Mouse (Mus musculus): ENCODE results near the gene B230219D22Rik. TPM values are rescaled to one million over a fixed set of nuclear protein-coding genes. Genes with fewer than 3 reads are reported as not detected.

The B230219D22Rik gene
- polyA plus RNA-seq, 1 experiment from 2014 or later = 68.7 TPM

- WGBS = 87% methylated on average over 7 of the region's 7 CpGs
- no peak for ATAC-seq (ENCODE audit: low FRiP score)
- no peak overlapping the region for H3K4me3 ChIP-seq (replicated peaks)
- H3K4me1 ChIP-seq = peaks cover 4% of the 10 kb centered on the region; the same call in 1 of the 2 replicates
- H3K36me3 ChIP-seq (replicated peaks) = peaks cover 5% of the 10 kb centered on the region; the same call in 1 of the 2 replicates
- H3K9me3 ChIP-seq = no peaks in the 10 kb centered on the region
- no peak overlapping the region for H3K9ac ChIP-seq
- H3K27me3 ChIP-seq = no peaks in the 10 kb centered on the region
- no peak overlapping the region for H3K4me2 ChIP-seq
- no peak overlapping the region for H3K27ac ChIP-seq
Observed at GRCm38 (mm10) chr13:55730716-55731115, 37.8 kb downstream of the B230219D22Rik start.

- no peak for ATAC-seq (ENCODE audit: low FRiP score)
- H3K4me1 ChIP-seq = peaks cover 4% of the 10 kb centered on the region; the same call in 1 of the 2 replicates
- H3K9me3 ChIP-seq = no peaks in the 10 kb centered on the region
- H3K36me3 ChIP-seq (replicated peaks) = no peaks in the 10 kb centered on the region
- no peak overlapping the region for H3K4me3 ChIP-seq (replicated peaks)
- H3K27me3 ChIP-seq = no peaks in the 10 kb centered on the region
- H3K4me2 ChIP-seq = no peak overlapping the region
- WGBS = 90% methylated on average over 2 of the region's 2 CpGs
- no peak overlapping the region for H3K27ac ChIP-seq
- H3K9ac ChIP-seq = no peak overlapping the region
Observed at GRCm38 (mm10) chr13:55732121-55732520, 39.2 kb downstream of the B230219D22Rik start.

GRCm38 (mm10) chr13:55733628-55734502 is 40.9 kb downstream of the B230219D22Rik start:
- no peak for ATAC-seq (ENCODE audit: low FRiP score)
- 89% methylated on average over 22 of the region's 22 CpGs for WGBS

GRCm38 (mm10) chr13:55737885-55738284 is 45.0 kb downstream of the B230219D22Rik start:
- Histone ChIP-seq H3K9me3 (no peaks in the 10 kb centered on the region), H3K27ac (no peak overlapping the region), H3K36me3 (replicated peaks) (no peaks in the 10 kb centered on the region), H3K27me3 (no peaks in the 10 kb centered on the region), H3K9ac (no peak overlapping the region), H3K4me1 (0 out of 2 replicates have a peak, but pooled peaks cover 3% of the 10 kb centered on the region), H3K4me3 (replicated peaks) (no peak overlapping the region), H3K4me2 (no peak overlapping the region)
- WGBS = 91% methylated on average over 8 of the region's 8 CpGs
- no peak for ATAC-seq (ENCODE audit: low FRiP score)

More at GRCm38 (mm10) chr13:55733628-55734502, 40.9 kb downstream of the B230219D22Rik start:
- no peaks in the 10 kb centered on the region for H3K9me3 ChIP-seq
- no peaks in the 10 kb centered on the region for H3K36me3 ChIP-seq (replicated peaks)
- H3K9ac ChIP-seq = no peak overlapping the region
- no peak overlapping the region for H3K4me2 ChIP-seq
- H3K4me3 ChIP-seq (replicated peaks) = no peak overlapping the region
- no peaks in the 10 kb centered on the region for H3K27me3 ChIP-seq
- H3K4me1 ChIP-seq = no peaks in the 10 kb centered on the region
- H3K27ac ChIP-seq = no peak overlapping the region

- no peak overlapping the region for H3K27ac ChIP-seq
- no peaks in the 10 kb centered on the region for H3K9me3 ChIP-seq
- ATAC-seq (ENCODE audit: low FRiP score) = no peak
- no peak overlapping the region for H3K9ac ChIP-seq
- H3K4me1 ChIP-seq = 0 out of 2 replicates have a peak, but pooled peaks cover 3% of the 10 kb centered on the region
- no peak overlapping the region for H3K4me3 ChIP-seq (replicated peaks)
- no peak overlapping the region for H3K4me2 ChIP-seq
- no peaks in the 10 kb centered on the region for H3K36me3 ChIP-seq (replicated peaks)
- H3K27me3 ChIP-seq = no peaks in the 10 kb centered on the region
- 79% methylated on average over 8 of the region's 8 CpGs for WGBS
Observed at GRCm38 (mm10) chr13:55742306-55742705, 49.4 kb downstream of the B230219D22Rik start.

Other genes with a start within 250 kb of the B230219D22Rik start
- gene Grk6, start 248.1 kb upstream of the B230219D22Rik start, polyA plus RNA-seq (2016; fragmentation: Nextera tagmentation; extraction: Ambion mirVana) = 54.2 and 58.1 TPM in 2 replicates
- gene Prr7, start 228.9 kb upstream of the B230219D22Rik start, polyA plus RNA-seq (2016; fragmentation: Nextera tagmentation; extraction: Ambion mirVana) = 1.7 and 2.7 TPM in 2 replicates
- gene Dbn1, start 205.0 kb upstream of the B230219D22Rik start, polyA plus RNA-seq (2016; fragmentation: Nextera tagmentation; extraction: Ambion mirVana) = 591 and 654 TPM in 2 replicates
- 139 and 147 TPM in 2 replicates for gene Pdlim7, start 179.4 kb upstream of the B230219D22Rik start, polyA plus RNA-seq (2016; fragmentation: Nextera tagmentation; extraction: Ambion mirVana)
- 3.3 and 3.7 TPM in 2 replicates for gene Dok3, start 163.8 kb upstream of the B230219D22Rik start, polyA plus RNA-seq (2016; fragmentation: Nextera tagmentation; extraction: Ambion mirVana)
- gene Ddx41, start 156.5 kb upstream of the B230219D22Rik start, polyA plus RNA-seq (2016; fragmentation: Nextera tagmentation; extraction: Ambion mirVana) = 69.9 and 73.3 TPM in 2 replicates
- gene Fam193b, start 122.0 kb upstream of the B230219D22Rik start, polyA plus RNA-seq (2016; fragmentation: Nextera tagmentation; extraction: Ambion mirVana) = 61.6 and 64.7 TPM in 2 replicates
- 115 and 118 TPM in 2 replicates for gene Tmed9, start 119.4 kb upstream of the B230219D22Rik start, polyA plus RNA-seq (2016; fragmentation: Nextera tagmentation; extraction: Ambion mirVana)
- gene B4galt7, start 93.2 kb upstream of the B230219D22Rik start, polyA plus RNA-seq (2016; fragmentation: Nextera tagmentation; extraction: Ambion mirVana) = 31.4 and 31.7 TPM in 2 replicates
- gene Caml, start 70.1 kb upstream of the B230219D22Rik start, polyA plus RNA-seq (2016; fragmentation: Nextera tagmentation; extraction: Ambion mirVana) = 68.1 and 73.2 TPM in 2 replicates
- gene Ddx46, start 58.1 kb upstream of the B230219D22Rik start, polyA plus RNA-seq (2016; fragmentation: Nextera tagmentation; extraction: Ambion mirVana) = 47.4 and 52.4 TPM in 2 replicates
- 86.3 and 93.3 TPM in 2 replicates for gene Txndc15, start 21.5 kb downstream of the B230219D22Rik start, polyA plus RNA-seq (2016; fragmentation: Nextera tagmentation; extraction: Ambion mirVana)
- gene Pcbd2, start 34.2 kb downstream of the B230219D22Rik start, polyA plus RNA-seq (2016; fragmentation: Nextera tagmentation; extraction: Ambion mirVana) = 23.1 and 25.6 TPM in 2 replicates
- not detected in 2 replicates for gene Catsper3, start 91.4 kb downstream of the B230219D22Rik start, polyA plus RNA-seq (2016; fragmentation: Nextera tagmentation; extraction: Ambion mirVana)
- 1.7 and 2.8 TPM in 2 replicates for gene Pitx1, start 143.1 kb downstream of the B230219D22Rik start, polyA plus RNA-seq (2016; fragmentation: Nextera tagmentation; extraction: Ambion mirVana)